Mouse (Mus musculus) ES-Bruce4 (cell line): ENCODE data around the gene Med13l.

Experiments used
- CTCF ChIP-seq: IDR thresholded peaks from one replicate; pipeline ENCODE4 v1.8.1; 2011; ENCODE audit warnings: low read depth, low read length
- EP300 ChIP-seq: IDR thresholded peaks from 2 replicates; pipeline ENCODE4 v1.6.1; 2011; ENCODE audit warnings: low read depth, low read length; ENCODE audit not compliant: insufficient read depth
- POLR2A ChIP-seq: IDR thresholded peaks from one replicate; pipeline ENCODE4 v1.8.1; 2011; ENCODE audit warnings: low read length; ENCODE audit not compliant: insufficient read depth

DNA sequence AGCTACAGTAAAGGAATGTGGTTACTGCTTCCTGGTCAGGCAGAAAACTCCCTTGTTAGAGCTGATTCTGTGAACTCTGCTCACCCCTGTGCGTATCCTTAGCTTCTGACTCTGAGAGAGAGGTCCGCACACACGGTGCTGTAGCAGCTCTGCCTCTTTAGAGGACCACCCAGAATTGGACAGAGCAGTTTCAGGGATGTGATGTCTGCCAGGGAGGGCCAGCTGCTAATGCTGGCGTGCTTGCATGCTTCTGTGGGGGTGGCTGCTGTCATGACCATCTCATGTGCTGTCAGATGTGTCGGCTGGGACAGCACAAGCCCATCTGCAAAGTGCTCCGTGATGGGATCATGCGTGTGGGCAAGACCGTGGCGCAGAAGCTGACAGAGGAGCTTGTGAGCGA is 186.5 kb downstream of the Med13l start:
- TF ChIP-seq CTCF (no peak), POLR2A (no peak), EP300 (no peak)
